Mouse (Mus musculus) neural tube, embryonic 12.5 days (tissue): ENCODE results near the gene Hmga1b. TPM values are rescaled to one million over a fixed set of nuclear protein-coding genes. Genes with fewer than 3 reads are reported as not detected.
"Not testable (repeated sequence)": the region's sequence is repeated elsewhere in the genome, so short reads cannot be mapped to it uniquely, and the experiment has no call there.

Experiments
- ATAC-seq: fragments of 200-750 bp; cut with Nextera tagmentation; 2 replicates; pipeline ENCODE4 v1.8.0; 2017; ENCODE audit warnings: low read depth, mild to moderate bottlenecking, moderate TSS enrichment, moderate library complexity; ENCODE audit not compliant: low FRiP score
- H3K27ac ChIP-seq: fragments of 300-500 bp; sonication (generic); 2 replicates; pipeline ENCODE4 v1.5.1; 2016
- H3K27me3 ChIP-seq: fragments of 300-500 bp; sonication (generic); replicated peaks from 2 replicates; pipeline ENCODE4 v1.6.1; 2016; ENCODE audit warnings: mild to moderate bottlenecking
- H3K36me3 ChIP-seq: fragments of 300-500 bp; sonication (generic); 2 replicates; pipeline ENCODE4 v1.6.1; 2016; ENCODE audit warnings: mild to moderate bottlenecking
- H3K4me1 ChIP-seq: fragments of 300-500 bp; sonication (generic); 2 replicates; pipeline ENCODE4 v1.6.1; 2016
- H3K4me2 ChIP-seq: fragments of 300-500 bp; sonication (generic); replicated peaks from 2 replicates; pipeline ENCODE4 v1.6.1; 2016; ENCODE audit warnings: mild to moderate bottlenecking
- H3K4me3 ChIP-seq: fragments of 300-500 bp; sonication (generic); 2 replicates; pipeline ENCODE4 v1.5.1; 2016
- H3K9ac ChIP-seq: fragments of 300-500 bp; sonication (generic); 2 replicates; pipeline ENCODE4 v1.6.1; 2016; ENCODE audit warnings: mild to moderate bottlenecking
- H3K9me3 ChIP-seq: fragments of 300-500 bp; sonication (generic); 2 replicates; pipeline ENCODE4 v1.6.1; 2016; ENCODE audit warnings: mild to moderate bottlenecking
- WGBS: fragments of 180-500 bp; shearing (Covaris S2); methylation state at CpG from one replicate; pipeline ENCODE4 v1.1.7; 2016; 5-methylcytosine and 5-hydroxymethylcytosine counted together
- polyA plus RNA-seq: library from polyadenylated mRNA; unstranded; fragments of >200 nt; fragmentation: Nextera tagmentation; extraction: Ambion mirVana; gene quantifications from 2 replicates; pipeline ENCODE4 v1.2.1, GENCODE M21; 2016

Gene Hmga1b
- polyA plus RNA-seq, 1 experiment from 2014 or later = 3.6 TPM

GRCm38 (mm10) chr11:120773463-120774190 lies 11.0 kb downstream of the Hmga1b start:
- no peak overlapping the region for H3K4me3 ChIP-seq
- 84% methylated on average over 7 of the region's 7 CpGs for WGBS
- H3K9ac ChIP-seq = no peak overlapping the region
- peaks cover 5% of the 10 kb centered on the region; the same call in 1 of the 2 replicates for H3K4me1 ChIP-seq
- H3K9me3 ChIP-seq = no peaks in the 10 kb centered on the region
- H3K27me3 ChIP-seq = no peaks in the 10 kb centered on the region
- H3K4me2 ChIP-seq = no peak overlapping the region
- no peaks in the 10 kb centered on the region for H3K36me3 ChIP-seq
- ATAC-seq = no peak
- no peak overlapping the region for H3K27ac ChIP-seq

DNA sequence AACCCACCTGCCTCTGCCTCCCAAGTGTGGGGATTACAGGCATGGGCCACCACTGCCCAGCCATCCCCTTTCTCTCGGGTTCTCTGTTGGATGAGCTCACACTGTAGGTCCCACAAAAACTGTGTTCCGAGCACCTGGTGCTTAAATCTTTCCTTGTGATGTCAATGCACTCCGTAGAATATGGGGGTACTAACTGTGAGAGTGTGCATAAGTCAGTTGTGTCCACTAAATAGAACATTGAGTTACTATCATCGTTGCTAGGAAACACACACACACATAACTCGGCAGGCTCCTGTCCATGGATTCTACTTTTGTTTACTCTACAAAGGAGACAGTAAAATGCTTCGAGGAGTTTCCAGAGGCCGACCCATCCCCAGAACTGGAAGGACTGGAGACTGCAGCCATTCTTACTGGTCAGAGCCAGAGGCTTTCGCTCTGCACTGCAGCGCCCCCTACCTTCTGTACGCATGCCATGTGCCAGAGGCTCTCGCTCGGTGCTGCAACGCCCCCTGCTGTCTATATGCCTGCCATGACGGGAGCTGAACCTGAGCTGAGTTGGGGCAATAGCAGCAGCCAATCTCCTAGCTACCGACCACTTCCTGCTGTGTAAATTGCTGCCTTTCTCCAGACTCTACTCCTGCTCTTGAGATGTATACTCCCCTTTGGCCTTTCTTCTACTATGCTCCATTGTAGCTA lies 13.3 kb downstream of the Hmga1b start:
- WGBS = 24% methylated on average over 15 of the region's 15 CpGs
- Histone ChIP-seq H3K36me3 (peaks cover 10% of the 10 kb centered on the region), H3K9ac (no peak overlapping the region), H3K9me3 (no peaks in the 10 kb centered on the region), H3K27ac (no peak overlapping the region), H3K4me3 (no peak overlapping the region), H3K4me2 (no peak overlapping the region), H3K4me1 (peaks cover 5% of the 10 kb centered on the region; the same call in 1 of the 2 replicates), H3K27me3 (no peaks in the 10 kb centered on the region)
- peak; percentile 77 for ATAC-seq

GRCm38 (mm10) chr11:120777123-120777522 lies 14.5 kb downstream of the Hmga1b start:
- Histone ChIP-seq H3K9ac (no peak overlapping the region), H3K4me3 (no peak overlapping the region), H3K27ac (no peak overlapping the region), H3K27me3 (no peaks in the 10 kb centered on the region), H3K4me2 (no peak overlapping the region), H3K9me3 (no peaks in the 10 kb centered on the region), H3K36me3 (peaks cover 20% of the 10 kb centered on the region), H3K4me1 (peaks cover 5% of the 10 kb centered on the region; the same call in 1 of the 2 replicates)
- no peak for ATAC-seq
- 27% methylated on average over 6 of the region's 6 CpGs for WGBS

GRCm38 (mm10) chr11:120779876-120780275 lies 17.3 kb downstream of the Hmga1b start:
- no peaks in the 10 kb centered on the region for H3K9me3 ChIP-seq
- H3K4me3 ChIP-seq = no peak overlapping the region
- H3K4me1 ChIP-seq = peaks cover 17% of the 10 kb centered on the region
- H3K36me3 ChIP-seq = peaks cover 29% of the 10 kb centered on the region
- no peak overlapping the region for H3K27ac ChIP-seq
- peaks cover 4% of the 10 kb centered on the region; the same call in 1 of the 2 replicates for H3K27me3 ChIP-seq
- H3K9ac ChIP-seq = no peak overlapping the region
- ATAC-seq = no peak
- no peak overlapping the region for H3K4me2 ChIP-seq
- 84% methylated on average over 1 of the region's 1 CpGs for WGBS

DNA sequence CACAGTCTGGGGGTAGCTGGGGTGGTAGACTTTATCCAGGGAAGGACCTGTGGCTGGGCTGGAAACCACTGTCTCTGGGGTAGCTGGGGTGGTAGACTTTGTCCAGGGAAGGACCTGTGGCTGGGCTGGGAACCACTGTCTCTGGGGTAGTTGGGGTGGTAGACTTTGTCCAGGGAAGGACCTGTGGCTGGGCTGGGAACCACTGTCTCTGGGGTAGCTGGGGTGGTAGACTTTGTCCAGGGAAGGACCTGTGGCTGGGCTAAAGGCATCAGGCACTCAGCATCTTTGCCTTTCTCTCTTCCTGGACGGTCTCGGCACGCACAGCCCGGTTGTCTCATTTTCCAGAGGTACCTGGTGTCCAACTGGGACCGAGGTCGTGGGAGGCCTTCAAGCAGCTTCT lies 18.8 kb downstream of the Hmga1b start:
- not testable (repeated sequence) for H3K4me3 ChIP-seq, H3K27me3 ChIP-seq, H3K9me3 ChIP-seq, ATAC-seq, H3K4me2 ChIP-seq, H3K27ac ChIP-seq, H3K9ac ChIP-seq
- 91% methylated on average over 6 of the region's 6 CpGs for WGBS
- peaks cover 20% of the 10 kb centered on the region for H3K4me1 ChIP-seq
- peaks cover 38% of the 10 kb centered on the region for H3K36me3 ChIP-seq

DNA sequence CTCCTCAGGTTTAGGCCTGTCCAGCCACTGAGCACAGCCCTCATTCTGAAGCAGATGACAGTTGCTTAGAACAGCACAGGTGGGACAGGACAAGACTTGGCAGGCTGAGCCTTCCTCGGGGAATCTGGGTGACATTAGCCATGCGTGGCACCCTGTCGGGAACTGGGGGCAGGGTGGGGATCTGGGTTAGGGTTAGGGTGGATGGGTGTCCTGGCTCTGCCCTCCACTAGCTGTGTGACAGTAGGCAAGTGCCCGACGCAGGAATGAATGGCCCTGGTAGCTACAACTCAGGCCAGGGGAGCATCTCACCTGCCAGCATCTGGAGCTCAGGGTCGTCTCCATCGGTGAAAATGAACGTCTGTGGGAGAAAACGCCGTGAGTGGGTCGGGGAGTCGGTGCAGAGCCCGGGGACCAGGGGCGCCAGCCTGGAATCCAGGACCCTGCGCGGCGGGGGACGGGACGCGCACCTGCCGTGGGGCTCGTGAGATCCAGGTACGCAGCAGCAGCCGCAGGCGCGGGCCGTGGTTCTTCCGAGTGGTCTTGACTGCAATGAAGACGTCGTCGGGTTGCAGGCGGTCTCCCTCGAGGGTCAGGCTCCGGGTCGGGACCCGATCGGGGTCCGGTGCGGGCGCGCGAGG lies 21.0 kb downstream of the Hmga1b start:
- Histone ChIP-seq H3K27ac (peak overlapping the region; percentile 66), H3K4me1 (peaks cover 20% of the 10 kb centered on the region), H3K4me3 (peak overlapping the region; percentile 99), H3K9me3 (no peaks in the 10 kb centered on the region), H3K4me2 (peak overlapping the region; percentile 99), H3K27me3 (peaks cover 4% of the 10 kb centered on the region; the same call in 1 of the 2 replicates), H3K36me3 (peaks cover 60% of the 10 kb centered on the region), H3K9ac (peak overlapping the region; percentile 93)
- 2% methylated on average over 42 of the region's 42 CpGs for WGBS
- peak; percentile 30; the same call in 1 of the 2 replicates for ATAC-seq

DNA sequence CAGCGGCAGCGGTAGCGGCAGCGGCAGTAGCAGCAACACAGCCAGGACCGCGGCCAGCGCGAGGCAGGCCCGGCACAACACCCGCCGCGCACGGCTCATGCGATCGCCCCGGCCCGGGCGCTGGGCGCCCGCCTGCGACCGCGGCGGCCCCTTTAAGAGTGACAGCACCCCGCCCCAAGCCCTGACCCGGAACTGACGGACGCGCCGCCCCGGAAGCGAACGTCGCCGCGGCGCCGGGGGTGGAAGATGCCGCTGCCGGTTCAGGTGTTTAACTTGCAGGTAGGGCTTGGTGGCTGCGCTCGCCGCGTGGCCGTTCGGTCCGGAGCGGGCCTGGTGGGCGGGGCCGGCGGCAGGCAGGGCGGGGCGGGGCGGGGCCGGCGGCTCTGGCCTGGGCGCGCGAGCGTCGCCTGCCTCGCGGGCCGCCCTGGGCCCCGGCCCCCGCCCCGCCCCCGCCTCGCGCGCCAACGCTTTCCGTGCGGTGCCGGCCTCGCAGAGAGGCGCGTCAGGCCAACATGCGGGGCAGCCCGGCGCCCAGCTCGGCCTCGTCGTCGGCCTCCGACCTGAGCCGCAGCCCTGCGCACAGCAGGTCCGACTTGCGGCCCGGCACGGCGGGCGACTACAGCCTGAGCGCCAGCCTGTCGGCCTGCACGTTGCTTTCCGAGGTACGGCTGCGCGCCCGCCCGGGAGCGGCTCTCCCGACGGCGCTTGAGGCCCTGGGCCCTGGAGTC lies 21.6 kb downstream of the Hmga1b start, which contains the start of the genes Rfng and Gps1:
Gene Rfng, minus strand, starts transcription at position 144 of the 728 bp plus-strand sequence.
Gene Gps1, plus strand, starts transcription at position 209 of the 728 bp plus-strand sequence.
- H3K9me3 ChIP-seq = no peaks in the 10 kb centered on the region
- H3K4me2 ChIP-seq = peak within 1 kb of the TSS; percentile 99
- H3K4me3 ChIP-seq = peak within 1 kb of the TSS; percentile 99
- peaks cover 64% of the 10 kb centered on the region for H3K36me3 ChIP-seq
- H3K9ac ChIP-seq = peak within 1 kb of the TSS; percentile 93
- WGBS = under 1% methylated on average over 105 of the region's 107 CpGs
- ATAC-seq = peak; percentile 74; the same call in 1 of the 2 replicates
- peak within 1 kb of the TSS; percentile 66 for H3K27ac ChIP-seq
- peaks cover 20% of the 10 kb centered on the region for H3K4me1 ChIP-seq
- H3K27me3 ChIP-seq = peaks cover 4% of the 10 kb centered on the region; the same call in 1 of the 2 replicates

- Histone ChIP-seq H3K9ac (peak overlapping the region; percentile 93), H3K27me3 (peaks cover 4% of the 10 kb centered on the region; the same call in 1 of the 2 replicates), H3K4me2 (peak overlapping the region; percentile 99), H3K4me3 (peak overlapping the region; percentile 99), H3K27ac (no peak overlapping the region), H3K9me3 (no peaks in the 10 kb centered on the region), H3K4me1 (peaks cover 20% of the 10 kb centered on the region), H3K36me3 (peaks cover 71% of the 10 kb centered on the region)
- 40% methylated on average over 9 of the region's 9 CpGs for WGBS
- no peak for ATAC-seq
Observed at GRCm38 (mm10) chr11:120785145-120785544, 22.6 kb downstream of the Hmga1b start.

DNA sequence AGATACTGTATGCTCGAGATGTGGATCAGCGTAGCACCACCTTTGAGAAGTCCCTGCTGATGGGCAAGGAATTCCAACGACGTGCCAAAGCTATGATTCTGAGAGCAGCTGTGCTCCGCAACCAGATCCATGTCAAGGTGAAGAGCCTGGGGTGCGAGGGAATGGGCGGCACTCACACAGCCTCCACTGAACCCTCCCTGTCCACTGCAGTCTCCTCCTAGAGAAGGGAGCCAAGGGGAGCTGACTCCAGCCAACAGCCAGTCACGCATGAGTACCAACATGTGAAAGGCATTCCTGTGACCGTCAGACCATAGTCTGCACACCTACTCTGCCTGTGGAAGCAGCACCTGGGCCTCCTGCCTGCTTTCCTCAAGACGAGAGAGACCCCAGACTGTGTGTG lies 25.9 kb downstream of the Hmga1b start:
- H3K9ac ChIP-seq, H3K27ac ChIP-seq, H3K27me3 ChIP-seq, H3K9me3 ChIP-seq, H3K4me2 ChIP-seq, H3K4me3 ChIP-seq, ATAC-seq: not testable (repeated sequence)
- peaks cover 78% of the 10 kb centered on the region for H3K36me3 ChIP-seq
- 94% methylated on average over 10 of the region's 10 CpGs for WGBS
- peaks cover 11% of the 10 kb centered on the region for H3K4me1 ChIP-seq

- H3K27me3 ChIP-seq = no peaks in the 10 kb centered on the region
- no peak overlapping the region for H3K4me2 ChIP-seq
- H3K36me3 ChIP-seq = peaks cover 85% of the 10 kb centered on the region
- no peak for ATAC-seq
- H3K9me3 ChIP-seq = no peaks in the 10 kb centered on the region
- no peak overlapping the region for H3K27ac ChIP-seq
- peaks cover 10% of the 10 kb centered on the region for H3K4me1 ChIP-seq
- 91% methylated on average over 4 of the region's 4 CpGs for WGBS
- no peak overlapping the region for H3K9ac ChIP-seq
- H3K4me3 ChIP-seq = no peak overlapping the region
Observed at GRCm38 (mm10) chr11:120789355-120789754, 26.8 kb downstream of the Hmga1b start.

DNA sequence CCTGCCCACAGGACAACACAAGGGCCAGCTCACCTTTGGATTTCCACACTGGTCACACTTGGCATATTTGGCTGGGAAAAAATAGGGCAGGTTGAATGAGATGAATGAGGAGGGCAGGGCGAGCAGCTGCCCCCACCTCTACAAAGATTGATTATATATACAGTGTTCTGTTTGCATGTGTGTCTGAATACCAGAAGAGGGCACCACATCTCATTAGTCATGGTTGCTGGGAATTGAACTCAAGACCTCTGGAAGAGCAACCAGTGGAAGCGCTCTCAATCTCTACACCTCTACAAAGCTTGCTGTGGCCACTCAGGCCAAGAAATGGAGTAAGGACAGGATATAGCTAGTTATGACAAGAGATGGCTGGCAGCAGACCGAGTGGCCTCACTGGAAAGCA lies 27.2 kb downstream of the Hmga1b start:
- Histone ChIP-seq H3K9ac (no peak overlapping the region), H3K36me3 (peaks cover 89% of the 10 kb centered on the region), H3K4me2 (no peak overlapping the region), H3K4me3 (no peak overlapping the region), H3K9me3 (no peaks in the 10 kb centered on the region), H3K27ac (no peak overlapping the region), H3K27me3 (no peaks in the 10 kb centered on the region), H3K4me1 (peaks cover 12% of the 10 kb centered on the region)
- no peak for ATAC-seq
- WGBS = 82% methylated on average over 3 of the region's 3 CpGs
